Mouse (Mus musculus) spleen, postnatal 36 days (tissue): ENCODE measurements around the gene Dtnbp1.

ENCODE experiments used
- DNase-seq, 2 experiments: peaks; one replicate each; pipeline ENCODE4 v3.0.0; 2022; ENCODE audit warnings: low spot score in 2 of 2, mixed read lengths in 1 of 2

Dtnbp1 gene

DNA sequence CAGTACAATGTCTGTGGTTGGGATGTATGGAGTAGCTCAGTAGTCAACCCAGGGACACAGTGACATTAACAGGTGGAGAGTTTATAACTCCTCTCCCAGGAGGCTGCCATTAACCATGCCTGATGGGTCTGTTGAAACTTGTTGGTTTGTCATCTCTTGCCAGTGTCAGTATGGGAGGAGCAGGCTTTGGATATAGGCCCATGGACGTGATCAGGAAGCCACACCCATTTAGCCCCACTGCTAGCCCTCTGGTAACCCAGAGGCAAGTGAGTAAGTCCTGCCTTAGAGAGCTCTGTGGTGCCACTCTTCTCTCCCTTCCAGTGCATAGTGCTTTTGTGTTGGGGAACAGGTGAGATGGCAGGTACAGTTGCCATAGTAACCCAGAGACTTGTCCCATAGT, 97.7 kb downstream of the Dtnbp1 start:
- no peak for DNase-seq

DNA sequence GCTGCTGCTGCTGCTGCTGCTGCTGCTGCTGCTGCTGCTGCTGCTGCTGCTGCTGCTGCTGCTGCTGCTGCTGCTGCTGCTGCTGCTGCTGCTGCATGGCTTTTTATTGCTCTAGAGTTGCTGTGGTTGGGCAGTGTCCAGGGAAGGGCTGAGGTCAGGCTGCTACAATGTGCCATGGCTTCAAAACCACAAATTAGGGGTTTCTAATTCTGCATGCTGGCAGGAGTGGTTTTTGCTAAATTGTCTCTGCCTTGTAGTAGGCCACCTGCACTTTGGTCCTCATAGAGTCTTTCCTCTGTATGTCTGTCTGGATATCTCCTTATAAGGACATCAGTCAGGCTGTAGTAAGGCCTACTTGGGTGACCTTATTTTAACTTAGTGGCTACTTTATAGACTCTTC, 98.5 kb downstream of the Dtnbp1 start:
- DNase-seq: no peak

DNA sequence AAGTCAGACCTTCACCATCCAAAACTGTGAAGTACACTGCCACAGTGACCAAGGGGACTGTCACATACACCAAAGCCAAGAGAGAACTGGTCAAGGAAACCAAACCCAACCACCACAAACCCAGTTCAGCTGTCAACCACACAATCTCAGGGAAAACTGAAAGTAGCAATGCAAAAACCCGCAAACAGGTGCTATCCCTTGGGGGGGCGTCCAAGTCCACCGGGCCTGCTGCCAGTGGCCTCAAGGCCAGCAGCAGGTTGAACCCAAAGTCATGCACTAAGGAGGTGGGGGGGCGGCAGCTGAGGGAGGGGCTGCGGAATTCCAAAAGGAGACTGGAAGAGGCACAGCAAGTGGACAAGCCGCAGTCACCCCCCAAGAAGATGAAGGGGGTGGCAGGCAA, 99.6 kb downstream of the Dtnbp1 start:
- DNase-seq: no peak

DNA sequence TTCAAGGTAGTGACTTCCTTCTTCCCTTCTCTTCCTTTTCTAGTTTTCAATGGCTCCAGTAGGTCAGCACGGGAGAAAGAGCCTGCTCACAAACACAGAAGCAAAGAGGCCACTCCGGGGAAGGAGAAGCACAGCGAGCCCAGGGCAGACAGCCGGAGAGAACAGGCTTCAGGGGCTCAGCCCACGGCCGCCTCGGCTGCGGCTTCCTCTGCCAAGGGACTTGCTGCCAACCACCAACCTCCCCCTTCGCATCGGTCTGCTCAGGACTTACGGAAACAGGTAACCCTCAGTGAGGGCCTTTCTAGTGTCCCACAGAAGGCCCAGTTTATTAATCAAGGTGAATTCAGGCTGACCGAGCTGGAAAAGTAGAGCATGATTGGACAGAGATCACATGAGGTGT, 105.7 kb downstream of the Dtnbp1 start:
- DNase-seq: no peak

DNA sequence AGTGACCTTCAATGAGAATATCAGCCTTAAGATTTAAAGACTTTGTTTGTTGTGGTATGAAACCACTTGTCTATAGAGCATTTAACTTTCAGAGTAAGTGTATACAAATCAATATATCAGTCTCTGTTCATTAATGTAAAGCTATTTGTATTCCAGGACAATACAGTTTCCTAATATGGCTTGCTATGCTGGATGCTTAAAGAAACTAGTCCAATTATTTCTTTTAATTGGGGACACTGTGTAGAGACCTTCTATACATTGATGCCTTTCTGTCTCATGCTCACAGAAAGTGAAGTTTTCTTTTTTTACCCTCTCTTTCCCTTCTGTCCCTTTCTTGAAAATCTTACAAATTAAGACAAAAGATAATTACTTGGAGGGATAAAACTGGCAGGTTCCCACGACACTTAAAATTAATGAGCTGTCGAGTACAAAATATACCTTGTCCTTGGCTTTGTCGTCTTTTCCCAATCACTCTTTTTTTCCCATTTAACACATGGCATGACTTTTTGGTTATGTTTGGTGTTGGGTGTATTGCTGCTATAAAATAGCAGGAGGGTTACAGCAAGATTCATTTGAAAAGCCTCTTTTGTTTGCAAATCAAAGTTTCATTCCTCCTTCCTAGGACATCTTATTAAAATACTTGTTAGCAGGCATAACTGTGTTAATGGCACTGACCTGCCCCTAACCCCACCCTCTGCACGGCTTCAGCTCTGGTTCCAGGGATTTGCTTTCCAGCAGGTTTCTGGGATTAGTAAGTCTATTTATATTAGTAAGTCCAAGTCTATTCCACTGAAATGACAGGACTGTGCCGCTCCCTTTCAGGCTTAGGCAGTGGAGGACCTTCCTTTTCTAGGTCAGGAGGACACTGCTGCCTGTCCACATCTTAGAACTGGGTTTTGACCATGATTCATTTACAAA, 109.9 kb downstream of the Dtnbp1 start:
- no peak for DNase-seq

DNA sequence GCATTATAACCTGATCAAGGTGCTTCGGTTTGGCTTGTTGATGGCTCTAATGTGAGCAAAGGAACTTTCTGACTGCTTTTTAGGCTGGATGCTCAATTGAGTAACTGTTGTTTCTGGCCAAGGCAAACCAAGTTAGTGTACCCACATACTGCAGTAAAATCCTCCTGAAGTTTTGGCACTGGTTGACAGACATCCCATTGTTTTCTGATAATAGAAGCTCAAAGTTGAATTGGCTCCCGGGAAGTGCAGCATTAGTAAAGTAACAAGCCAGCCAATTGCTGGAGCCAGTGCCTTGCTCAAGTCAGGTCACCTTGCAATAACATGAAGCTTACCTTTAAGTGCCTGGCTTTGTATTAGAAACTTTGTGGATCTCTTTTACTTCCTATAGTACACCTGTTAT, 111.3 kb downstream of the Dtnbp1 start:
- DNase-seq: no peak

DNA sequence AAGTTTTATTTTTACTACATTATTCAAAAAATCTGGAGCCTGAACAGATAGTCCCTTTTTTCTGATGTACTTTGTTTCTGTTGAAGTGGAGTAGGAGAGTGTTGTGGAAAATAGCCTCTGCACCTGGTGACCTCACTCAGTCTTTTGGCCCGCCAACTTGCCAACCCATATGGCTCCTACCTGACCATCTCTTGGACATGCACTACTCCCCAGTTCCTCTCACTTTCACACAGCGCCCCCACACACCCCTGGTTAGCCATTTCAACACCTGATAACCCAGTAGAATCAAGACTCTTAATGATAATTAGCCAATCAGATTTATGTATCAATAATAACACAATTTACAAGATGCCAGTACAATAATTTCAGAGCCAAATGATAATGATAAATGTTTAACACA, 115.7 kb downstream of the Dtnbp1 start:
- DNase-seq: no peak

DNA sequence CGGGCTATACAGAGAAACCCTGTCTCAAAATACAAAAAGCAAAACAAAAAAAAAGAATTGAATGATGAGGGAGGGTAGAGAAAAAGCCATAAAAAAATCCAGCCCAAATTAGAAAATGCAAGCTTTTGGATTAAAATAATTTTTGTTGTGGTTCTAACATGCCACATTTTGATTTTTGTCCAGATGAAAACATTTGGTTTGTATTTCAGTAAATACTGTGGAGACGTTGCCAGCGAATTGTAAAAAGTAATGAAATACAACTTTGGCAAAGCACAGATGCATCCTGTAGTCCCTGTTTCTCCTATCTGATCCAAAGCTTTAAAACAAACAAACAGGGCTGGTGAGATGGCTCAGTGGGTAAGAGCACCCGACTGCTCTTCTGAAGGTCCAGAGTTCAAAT, 120.9 kb downstream of the Dtnbp1 start:
- DNase-seq: no peak

DNA sequence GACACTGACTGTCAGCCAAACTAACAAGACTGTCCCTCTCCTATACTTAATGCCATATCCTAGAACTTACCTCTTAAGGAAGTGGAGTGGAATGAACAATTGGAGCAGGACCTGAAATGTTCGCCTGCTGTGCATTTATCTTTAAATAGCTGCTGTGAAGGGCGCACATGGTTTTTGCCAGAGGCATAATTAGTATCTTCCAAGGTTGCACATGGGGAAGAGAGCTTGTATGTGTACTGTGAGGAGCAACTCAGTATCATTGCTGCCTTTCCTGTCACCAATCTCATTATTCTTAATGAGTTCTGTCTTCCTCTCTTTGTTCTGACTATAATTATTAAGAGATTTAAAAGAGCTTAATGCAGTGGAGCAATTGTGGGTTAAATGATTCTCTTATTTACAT, 125.1 kb downstream of the Dtnbp1 start:
- DNase-seq: no peak
